Mouse (Mus musculus): ENCODE results near the gene E130114P18Rik. TPM values are rescaled to one million over a fixed set of nuclear protein-coding genes. Genes with fewer than 3 reads are reported as not detected.

E130114P18Rik gene
- polyA plus RNA-seq (2015; fragmentation: Nextera tagmentation; extraction: Ambion mirVana), result 0.36 TPM in 1 of 2 replicates, not detected in the other

GRCm38 (mm10) chr4:97777706-97778176 is at the start of gene E130114P18Rik:
E130114P18Rik (minus strand) TSS chr4:97778078.

DNA sequence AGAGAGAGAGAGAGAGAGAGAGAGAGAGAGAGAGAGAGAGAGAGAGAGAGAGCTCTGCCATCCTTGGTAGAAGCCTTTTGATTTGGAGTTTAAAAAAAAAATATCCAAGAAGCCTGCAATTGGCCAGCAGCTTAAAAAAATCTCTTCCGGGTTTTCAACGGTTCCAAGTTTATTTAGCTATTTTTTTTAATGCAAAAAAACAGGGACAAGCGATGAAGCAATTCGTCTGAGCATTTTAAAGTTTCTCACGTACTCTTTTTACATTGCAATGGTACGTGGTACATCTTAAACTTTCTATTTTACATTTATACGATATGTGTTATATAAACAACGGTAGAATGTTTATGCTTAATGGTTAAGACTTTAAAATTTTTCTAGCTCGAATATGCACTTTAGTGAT is 5.2 kb downstream of the E130114P18Rik start, which contains the start of gene Nfia:
Nfia (plus strand) TSS at position 94 of the 400 bp plus-strand sequence.

Other genes with a start within 250 kb of the E130114P18Rik start
- gene Nfia, start 5.3 kb downstream of the E130114P18Rik start, polyA plus RNA-seq (2015; fragmentation: Nextera tagmentation; extraction: Ambion mirVana), result 31.3 and 38.4 TPM in 2 replicates

Data from spleen, postnatal 0 days (tissue).